Mouse (Mus musculus) granulocyte monocyte progenitor cell, adult 5-6 weeks (primary cell): ENCODE results near the gene Hk2. TPM values are rescaled to one million over a fixed set of nuclear protein-coding genes. Genes with fewer than 3 reads are reported as not detected.
A peak's percentile ranks its signal among the peaks of the same experiment; 100 is the strongest.

ENCODE experiments used
- ATAC-seq: replicated peaks from 2 replicates; pipeline ENCODE4 v1.8.0; 2016; ENCODE audit warnings: mild to moderate bottlenecking, moderate TSS enrichment, inconsistent platforms; ENCODE audit not compliant: poor library complexity, severe bottlenecking
- total RNA-seq, 2 experiments: library from RNA; stranded (forward) in 1 of 2; stranded (reverse) in 1 of 2; fragments of 200-712, 200-1000 nt in 1 of 2; fragments of >200 nt in 1 of 2; fragmentation: Nextera tagmentation in 1 of 2; gene quantifications; 2 replicates each; pipeline ENCODE4 v1.2.3; 2014 to 2017

Gene Hk2
- total RNA-seq, 2 experiments from 2014 or later = 38.6 to 76.5 TPM

GRCm38 (mm10) chr6:82744553-82744952 lies 29.7 kb downstream of the Hk2 start:
- no peak for ATAC-seq

- peak; percentile 66 for ATAC-seq
These were observed 32.8 kb downstream of the Hk2 start for GRCm38 (mm10) chr6:82741518-82741880.

- ATAC-seq = no peak
These were observed 33.3 kb downstream of the Hk2 start for GRCm38 (mm10) chr6:82740868-82741517.

GRCm38 (mm10) chr6:82740269-82740668 lies 34.0 kb downstream of the Hk2 start:
- ATAC-seq = peak; percentile 37

- no peak for ATAC-seq
These were observed 36.4 kb downstream of the Hk2 start for GRCm38 (mm10) chr6:82737634-82738540.

- ATAC-seq = no peak
These were observed 37.3 kb downstream of the Hk2 start for GRCm38 (mm10) chr6:82736626-82737600.

- no peak for ATAC-seq
These were observed 38.9 kb downstream of the Hk2 start for GRCm38 (mm10) chr6:82735347-82735746.

GRCm38 (mm10) chr6:82728635-82729034 lies 45.6 kb downstream of the Hk2 start:
- ATAC-seq = 0 out of 2 replicates have a peak, but pooled peaks have one; percentile 8

GRCm38 (mm10) chr6:82727206-82727605 lies 47.0 kb downstream of the Hk2 start:
- ATAC-seq = no peak

GRCm38 (mm10) chr6:82723321-82723720 lies 50.9 kb downstream of the Hk2 start:
- ATAC-seq = no peak

- 0 out of 2 replicates have a peak, but pooled peaks have one; percentile 2 for ATAC-seq
These were observed 58.1 kb downstream of the Hk2 start for GRCm38 (mm10) chr6:82716126-82716525.

- peak; percentile 77 for ATAC-seq
These were observed 58.6 kb downstream of the Hk2 start for GRCm38 (mm10) chr6:82715653-82716052.

GRCm38 (mm10) chr6:82715253-82715652 lies 59.0 kb downstream of the Hk2 start:
- ATAC-seq = no peak

- no peak for ATAC-seq
These were observed 59.4 kb downstream of the Hk2 start for GRCm38 (mm10) chr6:82714841-82715240.

GRCm38 (mm10) chr6:82714243-82714642 lies 60.0 kb downstream of the Hk2 start:
- ATAC-seq = peak; percentile 84

- ATAC-seq = no peak
These were observed 66.5 kb downstream of the Hk2 start for GRCm38 (mm10) chr6:82707742-82708141.

GRCm38 (mm10) chr6:82707241-82707640 lies 67.0 kb downstream of the Hk2 start:
- no peak for ATAC-seq

- ATAC-seq = no peak
These were observed 69.0 kb downstream of the Hk2 start, which contains the start of gene Pole4 for GRCm38 (mm10) chr6:82705221-82705620. TSS of gene Pole4 (minus strand) at chr6:82705365.

- ATAC-seq = no peak
These were observed 70.5 kb downstream of the Hk2 start for GRCm38 (mm10) chr6:82703710-82704109.

GRCm38 (mm10) chr6:82702593-82703017 lies 71.6 kb downstream of the Hk2 start:
- peak; percentile 94 for ATAC-seq
